Mouse (Mus musculus) right cerebral cortex, adult 18-20 months (tissue): ENCODE measurements around the gene Ppp1r37.

Experiments used
- DNase-seq: peaks from one replicate; pipeline ENCODE4 v3.0.0; 2022; ENCODE audit warnings: mixed read lengths

Gene Ppp1r37

DNA sequence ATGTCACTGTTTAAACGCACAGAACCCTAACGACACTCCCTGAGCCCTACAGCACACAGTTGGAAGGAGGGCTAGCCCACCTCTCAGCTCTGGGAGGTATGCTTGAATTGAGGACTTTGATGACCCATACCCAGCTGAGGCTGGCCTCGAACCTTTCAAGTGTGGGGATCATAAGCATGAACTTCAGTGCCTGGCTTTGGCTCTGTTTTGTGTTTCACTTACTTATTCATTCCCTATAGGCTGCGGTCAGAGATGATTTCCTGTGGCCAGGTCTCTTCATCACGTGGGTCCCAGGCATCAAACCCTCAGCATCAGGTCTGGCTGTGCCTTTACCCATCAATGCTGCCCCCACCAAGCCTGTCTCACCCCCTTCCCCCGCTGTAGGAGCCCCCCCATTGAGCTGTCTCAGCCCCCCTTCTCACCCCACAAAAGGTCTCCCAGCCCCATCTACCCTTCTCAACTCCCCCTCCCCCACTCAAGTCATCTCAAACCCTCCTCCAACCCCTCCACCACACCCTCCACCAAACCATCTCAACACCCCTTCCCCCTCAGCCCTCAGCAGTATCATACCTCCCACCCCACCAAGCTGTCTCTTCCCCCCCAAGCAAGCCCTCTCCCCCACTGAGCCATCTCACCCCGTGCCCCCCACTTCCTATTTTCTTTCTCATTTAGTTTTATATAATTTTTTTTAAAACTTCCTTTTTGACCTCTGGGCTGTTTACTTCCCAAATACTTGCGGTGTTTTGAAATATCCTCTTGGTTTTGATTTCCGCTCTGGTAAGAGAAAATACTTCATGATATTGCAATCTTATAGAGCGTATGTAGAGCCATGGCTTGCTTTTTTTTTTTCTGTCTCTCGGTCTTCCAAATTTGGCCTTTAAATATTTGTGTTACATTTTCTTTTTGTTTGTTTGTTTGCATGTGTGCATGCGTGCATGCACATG is 62.2 kb downstream of the Ppp1r37 start:
- no peak for DNase-seq

DNA sequence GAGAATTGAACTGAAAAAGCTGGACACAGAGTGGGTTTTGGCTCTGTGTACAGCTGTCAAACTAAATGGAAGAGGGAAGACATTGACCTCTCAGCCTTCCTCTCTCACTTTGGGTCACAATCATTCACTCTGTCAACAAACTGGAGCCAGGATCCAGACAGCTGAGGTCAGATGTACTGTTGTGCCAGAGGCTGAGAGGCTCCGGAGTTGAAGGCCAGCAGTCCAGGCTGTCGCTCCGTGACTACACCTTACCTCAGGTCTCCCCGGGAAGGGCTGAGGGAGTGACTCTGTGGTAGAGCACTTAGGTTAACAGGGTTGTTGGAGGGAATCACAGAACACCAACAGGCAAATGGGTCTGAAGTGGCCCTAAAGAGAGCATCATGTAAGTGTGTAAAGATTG is 64.5 kb downstream of the Ppp1r37 start:
- DNase-seq = no peak

DNA sequence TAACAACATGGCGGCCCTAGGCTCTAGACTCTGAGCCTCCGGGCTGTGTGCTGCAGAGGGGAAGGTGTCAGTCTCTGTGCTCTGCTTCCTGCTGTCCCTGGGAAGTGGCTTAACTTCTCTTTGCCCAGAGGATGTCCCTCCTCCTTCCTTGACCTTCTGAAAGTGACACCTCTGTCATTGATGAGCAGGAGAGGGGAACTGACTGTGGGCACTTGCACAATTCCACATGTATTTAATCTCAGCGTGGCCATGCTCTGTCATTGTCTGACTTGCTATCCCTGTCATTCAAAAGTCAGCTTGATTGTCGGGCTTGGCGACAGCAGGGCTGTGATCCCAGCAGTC is 66.7 kb downstream of the Ppp1r37 start:
- DNase-seq = no peak

DNA sequence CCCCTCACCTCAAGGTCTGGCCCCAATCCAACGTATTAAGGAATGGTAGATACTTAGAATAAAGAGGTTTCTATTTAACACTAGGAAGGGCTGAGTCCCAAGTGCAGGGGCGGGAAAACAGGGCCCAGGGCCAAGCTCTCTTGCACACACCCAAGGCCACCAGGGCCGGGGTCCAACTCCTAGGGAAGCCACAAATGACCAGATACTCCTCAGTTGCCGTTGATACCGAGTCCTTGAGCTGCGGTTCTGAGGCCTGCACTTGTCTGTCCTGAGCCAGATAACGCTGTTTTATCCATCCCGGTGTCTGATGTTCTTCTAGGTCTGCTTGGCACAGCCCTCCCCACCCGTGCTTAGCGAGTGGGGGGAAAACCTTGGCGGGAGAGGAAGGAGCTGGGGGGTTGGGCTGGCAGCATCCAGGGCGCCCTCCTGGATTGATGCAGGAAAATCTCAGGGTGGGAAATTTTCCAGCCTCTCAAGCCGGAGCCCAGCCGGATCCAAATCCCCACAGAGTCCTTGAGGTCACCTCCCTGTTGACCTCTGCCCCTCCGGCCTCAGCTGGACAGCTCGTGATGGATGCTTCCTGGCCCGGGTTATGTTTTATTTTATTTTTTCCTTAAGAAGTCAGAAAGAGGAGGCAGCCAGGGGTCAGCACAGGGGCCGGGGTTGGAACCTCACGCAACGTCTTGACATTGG is 67.2 kb downstream of the Ppp1r37 start:
- DNase-seq = no peak

DNA sequence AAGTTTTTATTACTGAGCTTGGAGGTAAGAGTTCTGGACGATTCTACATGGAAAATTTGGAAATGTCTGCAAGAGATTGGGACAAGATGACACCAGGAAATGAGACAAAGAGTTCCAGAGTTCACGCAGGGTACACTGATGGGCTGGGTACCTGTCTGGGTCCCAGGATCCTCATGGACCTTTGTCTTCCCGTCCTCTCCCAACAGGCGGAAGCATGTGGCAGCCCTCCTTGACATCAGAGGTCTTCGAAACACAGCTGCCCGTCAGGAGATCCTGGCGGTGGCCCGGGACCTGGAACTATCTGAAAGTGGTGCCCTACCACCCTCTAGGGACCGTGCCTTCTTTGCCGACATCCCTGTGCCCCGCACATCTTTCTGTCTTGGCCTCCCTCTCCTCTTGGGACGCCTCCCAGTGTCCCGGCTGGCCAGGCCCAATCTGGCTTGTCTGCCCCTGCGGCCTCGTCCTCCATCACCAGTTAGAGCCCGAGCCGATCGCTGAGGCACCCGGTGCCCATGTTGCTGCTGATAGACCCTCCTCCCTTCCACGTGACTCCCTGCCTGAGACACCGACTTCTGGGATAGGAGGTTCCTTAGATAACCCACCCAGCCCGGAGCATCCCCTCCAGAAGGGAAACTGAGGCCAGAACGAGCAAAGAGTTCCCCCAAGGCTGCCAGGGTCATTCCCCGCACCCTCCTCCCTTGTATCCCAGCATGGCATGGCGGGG is 68.0 kb downstream of the Ppp1r37 start:
- DNase-seq = no peak

DNA sequence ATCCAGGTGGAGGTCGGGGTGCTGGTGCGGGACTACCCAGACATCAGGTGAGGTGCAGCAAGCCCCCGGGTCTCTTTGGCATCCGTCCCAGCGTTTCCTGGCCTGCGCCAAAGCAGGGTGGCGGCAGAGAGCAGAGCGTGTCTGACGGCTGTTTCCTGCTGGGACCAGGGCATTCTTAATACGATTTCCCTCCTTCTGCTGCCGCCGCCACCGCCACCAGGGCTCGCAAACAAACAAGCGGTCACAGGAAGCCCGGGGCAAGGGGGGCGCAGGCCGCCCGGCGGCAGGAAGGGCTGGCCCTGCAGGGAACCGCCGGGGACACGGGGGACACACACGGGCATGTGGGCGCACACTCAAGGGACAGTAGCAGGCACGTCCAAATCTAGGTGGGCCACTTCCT is 71.1 kb downstream of the Ppp1r37 start:
- no peak for DNase-seq

DNA sequence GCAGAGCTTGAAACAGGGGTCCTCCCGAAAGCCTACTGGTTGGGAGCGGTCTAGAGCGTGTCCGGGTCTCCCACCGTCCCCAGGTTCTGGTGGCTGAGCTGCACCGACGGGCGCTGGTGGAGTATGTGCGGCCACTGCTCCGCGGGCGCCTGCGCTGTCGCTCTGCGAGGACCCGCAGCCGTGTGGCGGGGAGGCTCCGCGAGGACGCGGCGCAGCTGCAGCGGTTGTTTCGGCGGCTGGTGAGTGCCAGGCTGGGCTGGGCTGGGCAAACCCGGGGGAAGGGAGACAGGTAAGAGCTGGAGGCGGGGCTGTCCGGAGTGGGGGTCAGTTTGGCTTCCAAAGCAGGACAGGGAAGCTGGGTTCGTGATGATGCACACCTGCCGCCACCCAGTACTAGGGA is 73.4 kb downstream of the Ppp1r37 start:
- no peak for DNase-seq

DNA sequence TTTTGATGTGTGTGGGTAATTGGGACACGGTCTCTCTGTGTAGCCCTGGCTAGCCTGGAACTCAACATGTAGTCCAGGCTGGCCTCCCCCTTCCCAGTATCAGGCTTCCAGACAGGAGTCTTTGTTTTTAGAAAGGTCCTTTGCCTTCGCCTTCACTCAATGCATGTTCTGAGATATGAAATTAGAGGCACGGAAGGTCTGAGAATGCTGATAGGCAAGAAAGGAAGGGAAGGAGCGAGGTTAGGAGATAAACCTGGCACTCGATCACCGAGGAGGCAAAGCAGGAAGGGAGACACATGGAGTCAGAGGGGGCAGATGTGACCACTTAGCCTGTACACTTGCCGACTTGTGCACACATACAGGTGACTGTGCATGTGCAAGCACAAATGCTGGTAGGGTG is 76.3 kb downstream of the Ppp1r37 start:
- no peak for DNase-seq

DNA sequence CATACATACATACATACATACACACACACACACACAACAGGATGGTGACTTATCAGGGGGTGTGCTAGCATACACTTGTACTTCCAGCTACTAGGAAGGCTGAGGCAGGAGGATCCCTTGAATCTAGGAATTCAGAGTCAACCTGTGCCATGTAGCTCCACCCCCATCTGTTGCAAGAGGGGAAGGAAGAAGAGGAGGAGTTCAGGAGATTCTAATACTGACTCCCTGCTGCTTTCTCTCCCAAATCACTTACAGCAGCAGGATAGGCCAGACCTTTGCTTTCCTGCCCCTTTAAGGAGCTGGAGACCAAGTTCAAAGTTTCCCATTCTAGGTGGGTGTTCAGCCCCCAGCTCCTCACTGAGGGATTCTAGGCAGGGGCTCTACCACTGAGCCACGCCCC is 77.4 kb downstream of the Ppp1r37 start:
- DNase-seq = no peak

DNA sequence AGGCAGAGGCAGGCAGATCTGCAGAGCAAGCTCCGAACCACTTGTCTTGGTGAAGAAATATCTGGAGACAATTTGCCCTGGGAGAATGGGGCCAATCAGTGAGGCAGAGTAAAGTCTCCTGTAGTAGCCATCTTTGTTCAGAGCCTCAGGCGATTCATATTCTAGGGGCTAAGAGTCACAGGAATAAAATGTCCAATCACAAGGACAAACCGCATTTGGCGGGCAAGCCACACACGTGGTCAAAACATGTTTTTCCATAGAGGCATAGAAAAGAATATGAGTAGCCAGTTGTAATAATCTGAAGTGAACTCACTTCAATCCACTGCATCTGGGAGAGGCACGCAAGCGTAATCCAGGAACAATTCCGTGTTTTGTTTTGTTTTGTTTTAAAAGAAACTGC is 79.6 kb downstream of the Ppp1r37 start:
- DNase-seq = no peak
